Mouse (Mus musculus): ENCODE data around the gene C2cd5. TPM values are rescaled to one million over a fixed set of nuclear protein-coding genes. Genes with fewer than 3 reads are reported as not detected.

The C2cd5 gene
- 7.2 and 7.9 TPM in 2 replicates for polyA plus RNA-seq (2015; fragmentation: Nextera tagmentation; extraction: Ambion mirVana)

- TF ChIP-seq CTCF (IDR thresholded peaks at IDR 0.05; ENCODE audit: low read depth) (peak; percentile 16; the same call in 1 of the 2 replicates), EP300 (IDR thresholded peaks at IDR 0.05; ENCODE audit: low read depth) (peak; percentile 51; the same call in 1 of the 2 replicates)
- Histone ChIP-seq H3K4me1 (ENCODE audit: insufficient read depth) (0 out of 2 replicates have a peak, but pooled peaks cover 6% of the 10 kb centered on the region), H3K36me3 (replicated peaks; ENCODE audit: insufficient read depth, low read length) (no peaks in the 10 kb centered on the region), H3K27me3 (ENCODE audit: insufficient read depth, low read length) (no peaks in the 10 kb centered on the region), H3K4me3 (ENCODE audit: low read depth, low read length) (peak within 1 kb of the TSS; percentile 80), H3K9ac (replicated peaks) (peak within 1 kb of the TSS; percentile 86), H3K27ac (ENCODE audit: low read depth) (peak within 1 kb of the TSS; percentile 84), H3K9me3 (ENCODE audit: low read length) (no peaks in the 10 kb centered on the region), H3K4me2 (ENCODE audit: low read depth, low read length) (peak within 1 kb of the TSS; percentile 78)
- DNase-seq (peak; percentile 99), ATAC-seq (peak; percentile 95)
- WGBS (ENCODE audit: insufficient replicate concordance) = under 1% methylated on average over 62 of the region's 75 CpGs
Observed at GRCm38 (mm10) chr6:143099681-143100382, at the start of gene C2cd5. TSS of gene C2cd5 (minus strand) at chr6:143100141.

DNA sequence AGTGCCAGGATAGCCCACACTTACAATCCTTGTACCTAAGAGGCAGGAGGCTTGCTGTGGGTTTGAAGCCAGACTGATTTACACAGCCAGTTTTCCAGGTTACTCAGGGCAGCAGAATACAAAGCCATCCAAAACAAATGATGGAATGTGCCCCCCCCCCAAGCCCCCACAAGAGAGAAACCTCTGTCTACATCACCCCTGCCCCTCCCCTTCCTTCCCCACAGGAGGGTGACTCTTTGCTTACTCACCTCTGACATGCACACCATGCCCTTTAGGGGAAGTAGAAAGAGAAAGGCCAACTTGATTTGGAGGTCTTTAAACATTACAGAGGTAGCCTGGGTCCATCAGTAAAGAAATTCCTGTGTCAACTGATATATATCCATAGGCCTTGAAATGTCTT lies 48.9 kb upstream of the C2cd5 start:
- H3K27ac ChIP-seq (ENCODE audit: low read depth) = no peak overlapping the region
- no peaks in the 10 kb centered on the region for H3K36me3 ChIP-seq (replicated peaks; ENCODE audit: insufficient read depth, low read length)
- TF ChIP-seq EP300 (IDR thresholded peaks at IDR 0.05; ENCODE audit: low read depth) (no peak), CTCF (IDR thresholded peaks at IDR 0.05; ENCODE audit: low read depth) (no peak)
- no peak overlapping the region for H3K9ac ChIP-seq (replicated peaks)
- ATAC-seq (no peak), DNase-seq (no peak)
- peaks cover 25% of the 10 kb centered on the region for H3K4me1 ChIP-seq (ENCODE audit: insufficient read depth)
- H3K4me2 ChIP-seq (ENCODE audit: low read depth, low read length) = no peak overlapping the region
- no peaks in the 10 kb centered on the region for H3K27me3 ChIP-seq (ENCODE audit: insufficient read depth, low read length)
- H3K9me3 ChIP-seq (ENCODE audit: low read length) = no peaks in the 10 kb centered on the region
- H3K4me3 ChIP-seq (ENCODE audit: low read depth, low read length) = no peak overlapping the region

GRCm38 (mm10) chr6:143146756-143147155 lies 46.8 kb upstream of the C2cd5 start:
- H3K9ac ChIP-seq (replicated peaks) = no peak overlapping the region
- no peak overlapping the region for H3K4me2 ChIP-seq (ENCODE audit: low read depth, low read length)
- TF ChIP-seq CTCF (IDR thresholded peaks at IDR 0.05; ENCODE audit: low read depth) = no peak
- no peak for TF ChIP-seq EP300 (IDR thresholded peaks at IDR 0.05; ENCODE audit: low read depth)
- WGBS (ENCODE audit: insufficient replicate concordance) = 21% methylated on average over 8 of the region's 8 CpGs
- no peaks in the 10 kb centered on the region for H3K27me3 ChIP-seq (ENCODE audit: insufficient read depth, low read length)
- DNase-seq (peak; percentile 53), ATAC-seq (peak; percentile 51)
- peaks cover 13% of the 10 kb centered on the region for H3K4me1 ChIP-seq (ENCODE audit: insufficient read depth)
- H3K36me3 ChIP-seq (replicated peaks; ENCODE audit: insufficient read depth, low read length) = no peaks in the 10 kb centered on the region
- no peaks in the 10 kb centered on the region for H3K9me3 ChIP-seq (ENCODE audit: low read length)
- H3K27ac ChIP-seq (ENCODE audit: low read depth) = peak overlapping the region; percentile 0; the same call in 1 of the 2 replicates
- H3K4me3 ChIP-seq (ENCODE audit: low read depth, low read length) = no peak overlapping the region

- 49% methylated on average over 7 of the region's 7 CpGs for WGBS (ENCODE audit: insufficient replicate concordance)
- TF ChIP-seq CTCF (IDR thresholded peaks at IDR 0.05; ENCODE audit: low read depth) (0 out of 2 replicates have a peak, but pooled peaks have one; percentile 11), EP300 (IDR thresholded peaks at IDR 0.05; ENCODE audit: low read depth) (no peak)
- no peaks in the 10 kb centered on the region for H3K9me3 ChIP-seq (ENCODE audit: low read length)
- H3K27ac ChIP-seq (ENCODE audit: low read depth) = 0 out of 2 replicates have a peak overlapping the region, but pooled peaks have one; percentile 22
- H3K27me3 ChIP-seq (ENCODE audit: insufficient read depth, low read length) = no peaks in the 10 kb centered on the region
- no peak overlapping the region for H3K4me2 ChIP-seq (ENCODE audit: low read depth, low read length)
- peak; percentile 21 for DNase-seq
- no peaks in the 10 kb centered on the region for H3K36me3 ChIP-seq (replicated peaks; ENCODE audit: insufficient read depth, low read length)
- peaks cover 10% of the 10 kb centered on the region; the same call in 1 of the 2 replicates for H3K4me1 ChIP-seq (ENCODE audit: insufficient read depth)
- peak; percentile 64 for ATAC-seq
- H3K4me3 ChIP-seq (ENCODE audit: low read depth, low read length) = no peak overlapping the region
- H3K9ac ChIP-seq (replicated peaks) = no peak overlapping the region
Observed at GRCm38 (mm10) chr6:143145051-143145450, 45.1 kb upstream of the C2cd5 start.

GRCm38 (mm10) chr6:143144556-143144955 lies 44.6 kb upstream of the C2cd5 start:
- Histone ChIP-seq H3K27me3 (ENCODE audit: insufficient read depth, low read length) (no peaks in the 10 kb centered on the region), H3K4me2 (ENCODE audit: low read depth, low read length) (no peak overlapping the region), H3K36me3 (replicated peaks; ENCODE audit: insufficient read depth, low read length) (no peaks in the 10 kb centered on the region), H3K9ac (replicated peaks) (no peak overlapping the region), H3K4me1 (ENCODE audit: insufficient read depth) (peaks cover 10% of the 10 kb centered on the region; the same call in 1 of the 2 replicates), H3K9me3 (ENCODE audit: low read length) (no peaks in the 10 kb centered on the region), H3K27ac (ENCODE audit: low read depth) (no peak overlapping the region), H3K4me3 (ENCODE audit: low read depth, low read length) (no peak overlapping the region)
- TF ChIP-seq CTCF (IDR thresholded peaks at IDR 0.05; ENCODE audit: low read depth) (no peak), EP300 (IDR thresholded peaks at IDR 0.05; ENCODE audit: low read depth) (no peak)
- ATAC-seq = 0 out of 2 replicates have a peak, but pooled peaks have one; percentile 8
- 89% methylated on average over 2 of the region's 2 CpGs for WGBS (ENCODE audit: insufficient replicate concordance)
- no peak for DNase-seq

DNA sequence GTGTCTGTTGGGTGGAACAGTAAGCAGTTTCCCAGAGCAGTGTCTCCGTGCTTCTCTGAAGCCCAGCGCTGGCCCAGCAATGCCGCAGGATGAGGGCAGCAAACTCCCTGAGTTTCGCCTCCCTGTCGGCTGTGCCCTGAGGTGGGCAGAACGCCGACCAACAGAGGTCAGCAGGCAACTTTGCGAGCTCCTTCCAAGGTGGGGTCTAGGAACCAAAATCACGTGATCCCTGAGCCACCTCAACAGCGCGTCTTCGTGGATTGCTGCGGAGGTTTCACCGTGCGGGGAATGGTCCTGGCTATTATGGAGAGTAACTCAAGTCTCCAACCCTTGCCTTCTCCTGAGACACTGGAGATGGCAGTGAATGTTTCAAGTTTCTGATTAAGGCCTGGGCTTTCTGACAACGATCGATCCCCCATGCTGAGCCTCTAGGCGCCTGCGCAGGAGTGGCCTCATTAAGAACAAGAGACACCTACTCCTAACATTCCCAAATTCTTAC lies 43.9 kb upstream of the C2cd5 start:
- no peaks in the 10 kb centered on the region for H3K27me3 ChIP-seq (ENCODE audit: insufficient read depth, low read length)
- no peak for DNase-seq
- H3K9ac ChIP-seq (replicated peaks) = peak overlapping the region; percentile 34; the same call in 1 of the 2 replicates
- peaks cover 8% of the 10 kb centered on the region; the same call in 1 of the 2 replicates for H3K4me1 ChIP-seq (ENCODE audit: insufficient read depth)
- no peaks in the 10 kb centered on the region for H3K9me3 ChIP-seq (ENCODE audit: low read length)
- H3K36me3 ChIP-seq (replicated peaks; ENCODE audit: insufficient read depth, low read length) = no peaks in the 10 kb centered on the region
- WGBS (ENCODE audit: insufficient replicate concordance) = 44% methylated on average over 19 of the region's 19 CpGs
- no peak for TF ChIP-seq EP300 (IDR thresholded peaks at IDR 0.05; ENCODE audit: low read depth)
- no peak for TF ChIP-seq CTCF (IDR thresholded peaks at IDR 0.05; ENCODE audit: low read depth)
- peak overlapping the region; percentile 33 for H3K4me2 ChIP-seq (ENCODE audit: low read depth, low read length)
- no peak overlapping the region for H3K4me3 ChIP-seq (ENCODE audit: low read depth, low read length)
- no peak for ATAC-seq
- H3K27ac ChIP-seq (ENCODE audit: low read depth) = no peak overlapping the region

Data from liver, postnatal 0 days (tissue).